Mouse (Mus musculus): Measurements from ENCODE around the gene Gm10477. TPM values are rescaled to one million over a fixed set of nuclear protein-coding genes. Genes with fewer than 3 reads are reported as not detected.
"Not testable (repeated sequence)": the region's sequence is repeated elsewhere in the genome, so short reads cannot be mapped to it uniquely, and the experiment has no call there.

The Gm10477 gene
- not detected in 2 replicates for polyA plus RNA-seq (2012; rRNA removed)

DNA sequence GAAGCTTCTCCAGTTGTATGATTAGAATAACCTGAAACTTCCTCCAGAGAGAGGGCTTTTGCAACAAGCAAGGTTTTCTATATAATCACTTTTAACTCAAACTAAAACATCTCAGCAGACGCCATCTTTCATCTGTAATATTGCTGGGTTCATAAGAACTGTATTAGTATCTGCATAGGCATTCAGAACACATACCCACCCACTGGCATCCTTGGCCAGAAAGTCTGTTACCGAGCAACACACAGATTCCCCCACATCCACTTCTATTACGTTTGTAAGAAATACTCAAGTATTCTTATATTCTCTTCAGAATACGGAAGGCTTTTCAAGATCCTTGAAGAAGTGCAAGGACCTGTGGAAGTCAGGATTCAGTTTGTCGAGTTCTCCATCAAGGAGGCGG is at the start of gene Gm10477:
Gene Gm10477, plus strand, starts transcription at position 301 of the 400 bp plus-strand sequence.
- not testable (repeated sequence) for H3K36me3 ChIP-seq (ENCODE audit: control insufficient read depth, insufficient read depth, low read length); H3K4me3 ChIP-seq (ENCODE audit: control insufficient read depth, low read depth, low read length); H3K27ac ChIP-seq (ENCODE audit: control insufficient read depth, insufficient read depth, low read depth, low read length); H3K4me1 ChIP-seq (ENCODE audit: control insufficient read depth, insufficient read depth, low read length); H3K27me3 ChIP-seq (ENCODE audit: control insufficient read depth, insufficient read depth, low read length)

DNA sequence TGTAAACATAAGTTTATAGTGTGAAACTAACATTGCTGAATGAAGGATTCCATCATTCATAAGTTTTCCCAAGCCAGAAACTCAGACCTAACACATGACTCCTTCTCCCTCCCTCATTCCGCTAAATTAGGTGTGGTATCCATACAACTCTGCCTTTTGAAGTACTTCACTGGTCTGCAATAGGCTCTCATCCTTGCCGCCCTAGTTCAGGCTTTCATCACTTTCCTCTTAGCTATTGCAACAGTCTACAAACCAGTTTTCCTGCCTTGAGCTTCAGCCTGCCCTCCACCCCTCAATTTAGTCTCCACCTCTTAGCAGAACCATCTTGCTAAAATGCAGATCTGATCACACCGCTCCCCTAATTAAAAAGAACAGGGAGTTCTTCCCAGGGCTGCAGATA is 47.0 kb upstream of the Gm10477 start:
- H3K4me3 ChIP-seq (ENCODE audit: control insufficient read depth, low read depth, low read length): no peak overlapping the region
- no peak overlapping the region for H3K27ac ChIP-seq (ENCODE audit: control insufficient read depth, insufficient read depth, low read depth, low read length)
- no peak for TF ChIP-seq POLR2A (IDR thresholded peaks at IDR 0.05; ENCODE audit: control insufficient read depth, low read depth, low read length)
- TF ChIP-seq CTCF (IDR thresholded peaks at IDR 0.05; ENCODE audit: control insufficient read depth, insufficient read depth, insufficient replicate concordance, low read depth, low read length): no peak
- H3K36me3 ChIP-seq (ENCODE audit: control insufficient read depth, insufficient read depth, low read length): no peaks in the 10 kb centered on the region
- H3K4me1 ChIP-seq (ENCODE audit: control insufficient read depth, insufficient read depth, low read length): no peaks in the 10 kb centered on the region
- H3K27me3 ChIP-seq (ENCODE audit: control insufficient read depth, insufficient read depth, low read length): no peaks in the 10 kb centered on the region

DNA sequence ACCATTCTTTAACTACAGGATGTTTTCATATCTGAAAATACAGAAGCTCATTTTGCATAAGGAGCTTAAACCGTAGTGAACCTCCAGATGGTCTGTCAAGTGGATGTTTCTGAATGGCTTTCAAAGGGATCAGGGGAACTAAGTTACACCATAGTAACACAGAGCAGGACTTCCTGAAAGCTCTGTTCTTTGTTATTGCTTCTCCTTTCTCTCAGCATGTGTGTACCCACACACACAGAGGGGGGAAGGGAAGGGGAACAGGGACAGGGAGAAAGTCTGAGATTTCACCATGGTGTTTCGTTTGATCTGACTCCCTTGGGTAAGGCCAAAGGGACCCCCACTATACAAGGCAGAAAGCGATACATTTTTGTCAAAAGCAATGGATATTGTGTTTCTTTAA is 42.6 kb upstream of the Gm10477 start:
- Histone ChIP-seq H3K4me3 (ENCODE audit: control insufficient read depth, low read depth, low read length) (no peak overlapping the region), H3K27ac (ENCODE audit: control insufficient read depth, insufficient read depth, low read depth, low read length) (no peak overlapping the region), H3K4me1 (ENCODE audit: control insufficient read depth, insufficient read depth, low read length) (no peaks in the 10 kb centered on the region), H3K27me3 (ENCODE audit: control insufficient read depth, insufficient read depth, low read length) (no peaks in the 10 kb centered on the region), H3K36me3 (ENCODE audit: control insufficient read depth, insufficient read depth, low read length) (no peaks in the 10 kb centered on the region)
- TF ChIP-seq CTCF (IDR thresholded peaks at IDR 0.05; ENCODE audit: control insufficient read depth, insufficient read depth, insufficient replicate concordance, low read depth, low read length) (no peak), POLR2A (IDR thresholded peaks at IDR 0.05; ENCODE audit: control insufficient read depth, low read depth, low read length) (no peak)

- Histone ChIP-seq H3K4me1 (ENCODE audit: control insufficient read depth, insufficient read depth, low read length) (no peaks in the 10 kb centered on the region), H3K27ac (ENCODE audit: control insufficient read depth, insufficient read depth, low read depth, low read length) (no peak overlapping the region), H3K4me3 (ENCODE audit: control insufficient read depth, low read depth, low read length) (no peak overlapping the region), H3K27me3 (ENCODE audit: control insufficient read depth, insufficient read depth, low read length) (no peaks in the 10 kb centered on the region), H3K36me3 (ENCODE audit: control insufficient read depth, insufficient read depth, low read length) (no peaks in the 10 kb centered on the region)
- TF ChIP-seq POLR2A (IDR thresholded peaks at IDR 0.05; ENCODE audit: control insufficient read depth, low read depth, low read length) (no peak), CTCF (IDR thresholded peaks at IDR 0.05; ENCODE audit: control insufficient read depth, insufficient read depth, insufficient replicate concordance, low read depth, low read length) (no peak)
These were observed 34.8 kb upstream of the Gm10477 start for GRCm38 (mm10) chrX:56489758-56490157.

DNA sequence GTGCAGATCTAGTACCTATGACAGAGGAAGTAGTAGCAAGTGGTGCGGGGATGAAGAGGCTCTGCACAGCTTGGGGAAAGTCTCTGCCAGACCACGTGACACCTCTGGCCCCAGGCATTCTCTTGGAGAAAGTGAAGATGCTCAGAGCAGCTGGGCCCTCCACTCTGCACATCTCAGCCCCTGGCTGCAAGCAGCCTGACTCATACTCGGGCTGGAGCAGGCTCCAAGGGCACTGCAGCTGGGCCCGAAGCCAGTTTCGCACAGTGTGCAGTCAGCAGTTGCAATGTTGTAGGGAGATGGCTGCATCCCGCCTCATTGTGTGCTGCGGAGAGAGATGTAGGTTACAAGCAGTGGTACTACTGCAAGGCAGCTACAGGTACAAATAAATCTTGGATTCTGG is 27.3 kb upstream of the Gm10477 start:
- no peaks in the 10 kb centered on the region for H3K27me3 ChIP-seq (ENCODE audit: control insufficient read depth, insufficient read depth, low read length)
- H3K36me3 ChIP-seq (ENCODE audit: control insufficient read depth, insufficient read depth, low read length): no peaks in the 10 kb centered on the region
- H3K4me3 ChIP-seq (ENCODE audit: control insufficient read depth, low read depth, low read length): no peak overlapping the region
- no peak for TF ChIP-seq POLR2A (IDR thresholded peaks at IDR 0.05; ENCODE audit: control insufficient read depth, low read depth, low read length)
- no peak for TF ChIP-seq CTCF (IDR thresholded peaks at IDR 0.05; ENCODE audit: control insufficient read depth, insufficient read depth, insufficient replicate concordance, low read depth, low read length)
- H3K27ac ChIP-seq (ENCODE audit: control insufficient read depth, insufficient read depth, low read depth, low read length): no peak overlapping the region
- no peaks in the 10 kb centered on the region for H3K4me1 ChIP-seq (ENCODE audit: control insufficient read depth, insufficient read depth, low read length)

GRCm38 (mm10) chrX:56531266-56531665 is 6.7 kb downstream of the Gm10477 start:
- no peak overlapping the region for H3K27ac ChIP-seq (ENCODE audit: control insufficient read depth, insufficient read depth, low read depth, low read length)
- H3K36me3 ChIP-seq (ENCODE audit: control insufficient read depth, insufficient read depth, low read length): no peaks in the 10 kb centered on the region

GRCm38 (mm10) chrX:56537162-56537561 is 12.6 kb downstream of the Gm10477 start:
- H3K27me3 ChIP-seq (ENCODE audit: control insufficient read depth, insufficient read depth, low read length): no peaks in the 10 kb centered on the region
- TF ChIP-seq POLR2A (IDR thresholded peaks at IDR 0.05; ENCODE audit: control insufficient read depth, low read depth, low read length) (no peak), CTCF (IDR thresholded peaks at IDR 0.05; ENCODE audit: control insufficient read depth, insufficient read depth, insufficient replicate concordance, low read depth, low read length) (peak; percentile 15; the same call in 1 of the 2 replicates)

More at GRCm38 (mm10) chrX:56531266-56531665, 6.7 kb downstream of the Gm10477 start:
- TF ChIP-seq CTCF (IDR thresholded peaks at IDR 0.05; ENCODE audit: control insufficient read depth, insufficient read depth, insufficient replicate concordance, low read depth, low read length) (peak; percentile 56; the same call in 1 of the 2 replicates), POLR2A (IDR thresholded peaks at IDR 0.05; ENCODE audit: control insufficient read depth, low read depth, low read length) (no peak)
- no peaks in the 10 kb centered on the region for H3K27me3 ChIP-seq (ENCODE audit: control insufficient read depth, insufficient read depth, low read length)
- H3K4me3 ChIP-seq (ENCODE audit: control insufficient read depth, low read depth, low read length): no peak overlapping the region
- no peaks in the 10 kb centered on the region for H3K4me1 ChIP-seq (ENCODE audit: control insufficient read depth, insufficient read depth, low read length)

DNA sequence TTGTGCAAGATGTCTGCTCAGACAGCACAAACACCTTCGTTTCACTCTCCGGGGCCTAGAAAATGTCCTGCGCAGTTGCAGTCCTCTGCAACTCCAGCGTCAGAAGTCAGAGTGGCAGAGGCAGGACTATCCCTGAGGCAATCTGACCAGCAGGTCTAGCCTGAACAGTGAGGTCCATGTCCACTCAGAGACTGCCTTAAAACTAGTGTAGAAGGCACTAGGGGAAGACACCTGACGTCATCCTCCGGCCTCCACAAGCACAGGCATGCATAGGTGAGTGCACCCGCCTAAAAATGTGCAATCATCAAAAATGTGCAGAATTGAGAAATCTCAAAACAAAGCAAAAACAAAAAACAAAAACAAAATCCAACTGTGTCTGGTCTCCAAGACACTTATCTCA is 25.0 kb downstream of the Gm10477 start, which contains the start of gene Gm648:
Gene Gm648, minus strand, starts transcription at position 101 of the 400 bp plus-strand sequence.
- H3K27me3 ChIP-seq (ENCODE audit: control insufficient read depth, insufficient read depth, low read length): no peaks in the 10 kb centered on the region
- no peak within 1 kb of the TSS for H3K27ac ChIP-seq (ENCODE audit: control insufficient read depth, insufficient read depth, low read depth, low read length)
- TF ChIP-seq POLR2A (IDR thresholded peaks at IDR 0.05; ENCODE audit: control insufficient read depth, low read depth, low read length): no peak
- TF ChIP-seq CTCF (IDR thresholded peaks at IDR 0.05; ENCODE audit: control insufficient read depth, insufficient read depth, insufficient replicate concordance, low read depth, low read length): no peak
- no peak within 1 kb of the TSS for H3K4me3 ChIP-seq (ENCODE audit: control insufficient read depth, low read depth, low read length)
- no peaks in the 10 kb centered on the region for H3K4me1 ChIP-seq (ENCODE audit: control insufficient read depth, insufficient read depth, low read length)
- no peaks in the 10 kb centered on the region for H3K36me3 ChIP-seq (ENCODE audit: control insufficient read depth, insufficient read depth, low read length)

More at GRCm38 (mm10) chrX:56537162-56537561, 12.6 kb downstream of the Gm10477 start:
- no peak overlapping the region for H3K4me3 ChIP-seq (ENCODE audit: control insufficient read depth, low read depth, low read length)
- no peaks in the 10 kb centered on the region for H3K36me3 ChIP-seq (ENCODE audit: control insufficient read depth, insufficient read depth, low read length)
- H3K4me1 ChIP-seq (ENCODE audit: control insufficient read depth, insufficient read depth, low read length): no peaks in the 10 kb centered on the region
- no peak overlapping the region for H3K27ac ChIP-seq (ENCODE audit: control insufficient read depth, insufficient read depth, low read depth, low read length)
